Mouse (Mus musculus) CH12.LX (cell line): ENCODE results near the gene Olfr279. TPM values are rescaled to one million over a fixed set of nuclear protein-coding genes. Genes with fewer than 3 reads are reported as not detected.

Experiments used
- DNase-seq: peaks from one replicate; pipeline ENCODE4 v3.0.0-alpha.2; 2013; ENCODE audit errors: extremely low read depth
- H3K27ac ChIP-seq: 2 replicates; pipeline ENCODE4 v1.5.1; 2012; ENCODE audit warnings: low read depth, mild to moderate bottlenecking, control low read depth, moderate library complexity; ENCODE audit not compliant: insufficient read depth
- H3K27me3 ChIP-seq: replicated peaks from 2 replicates; pipeline ENCODE3; 2012; ENCODE audit warnings: inconsistent platforms
- H3K36me3 ChIP-seq, 2 experiments: replicated peaks in 1 of 2; 2 replicates each; pipeline versions ENCODE3 to v1.6.1; 2012; ENCODE audit warnings: inconsistent platforms in 1 of 2, low read length in 1 of 2, mild to moderate bottlenecking in 1 of 2, mixed read lengths in 1 of 2, moderate library complexity in 1 of 2; ENCODE audit not compliant: control insufficient read depth in 1 of 2, insufficient read depth in 1 of 2
- H3K4me1 ChIP-seq, 2 experiments: 2 replicates each; pipeline ENCODE4 v1.6.1; 2012; ENCODE audit warnings: inconsistent platforms in 1 of 2, moderate library complexity in 1 of 2; ENCODE audit not compliant: insufficient read depth in 2 of 2, control insufficient read depth in 1 of 2
- H3K4me2 ChIP-seq: 2 replicates; pipeline ENCODE4 v1.6.1; 2012; ENCODE audit warnings: low read depth, mild to moderate bottlenecking, control low read depth; ENCODE audit not compliant: poor library complexity, insufficient read depth, severe bottlenecking
- H3K4me3 ChIP-seq, 3 experiments: fragments of 150-350 bp in 1 of 3; sonication (generic) in 1 of 3; replicated peaks in 1 of 3; 2 replicates each; pipeline versions ENCODE3 to v1.5.1; 2011 to 2012; ENCODE audit warnings: low read depth in 2 of 3, low read length in 2 of 3, mild to moderate bottlenecking in 2 of 3, moderate library complexity in 2 of 3, control low read depth in 1 of 3, improper control_type of control experiment in 1 of 3, inconsistent platforms in 1 of 3, mixed read lengths in 1 of 3; ENCODE audit not compliant: poor library complexity in 1 of 3
- H3K79me2 ChIP-seq: replicated peaks from 2 replicates; pipeline ENCODE4 v1.6.1; 2012; ENCODE audit warnings: mild to moderate bottlenecking, moderate library complexity; ENCODE audit not compliant: control insufficient read depth, poor library complexity, insufficient read depth, severe bottlenecking; ENCODE audit errors: extremely low read depth
- H3K9ac ChIP-seq: 2 replicates; pipeline ENCODE4 v1.6.1; 2012; ENCODE audit warnings: low read depth, mild to moderate bottlenecking, control low read depth, moderate library complexity; ENCODE audit not compliant: insufficient read depth
- H3K9me3 ChIP-seq: replicated peaks from 2 replicates; pipeline ENCODE3; 2012; ENCODE audit warnings: low read length, inconsistent platforms, mixed read lengths
- BHLHE40 ChIP-seq: IDR thresholded peaks from 2 replicates; pipeline ENCODE4 v1.6.1; 2011; ENCODE audit warnings: mild to moderate bottlenecking, low read depth, low read length, improper control_type of control experiment
- CHD1 ChIP-seq: IDR thresholded peaks from 2 replicates; pipeline ENCODE4 v1.6.1; 2012; ENCODE audit warnings: low read depth, low read length, improper control_type of control experiment, inconsistent platforms
- CHD2 ChIP-seq: IDR thresholded peaks from 2 replicates; pipeline ENCODE4 v1.6.1; 2011; ENCODE audit warnings: low read length, improper control_type of control experiment
- GABPA ChIP-seq: IDR thresholded peaks from 2 replicates; pipeline ENCODE4 v1.6.1; 2012; ENCODE audit warnings: low read depth, low read length, improper control_type of control experiment, inconsistent platforms; ENCODE audit not compliant: insufficient replicate concordance
- HCFC1 ChIP-seq: IDR thresholded peaks from 2 replicates; pipeline ENCODE4 v1.6.1; 2012; ENCODE audit warnings: low read depth, mild to moderate bottlenecking, inconsistent platforms, low read length, improper control_type of control experiment
- IRF4 ChIP-seq: IDR thresholded peaks from 2 replicates; pipeline ENCODE4 v1.6.1; 2014; ENCODE audit warnings: low read depth, mild to moderate bottlenecking, inconsistent platforms, low read length, improper control_type of control experiment
- JUND ChIP-seq: conservative IDR thresholded peaks from 2 replicates; pipeline ENCODE4 v1.6.1; 2011; ENCODE audit warnings: low read depth, low read length, improper control_type of control experiment
- KAT2A ChIP-seq: IDR thresholded peaks from 2 replicates; pipeline ENCODE4 v1.6.1; 2012; ENCODE audit warnings: low read length, improper control_type of control experiment, inconsistent platforms; ENCODE audit not compliant: insufficient replicate concordance
- MAX ChIP-seq: IDR thresholded peaks from 2 replicates; pipeline ENCODE4 v1.6.1; 2011; ENCODE audit warnings: low read length, improper control_type of control experiment
- MEF2A ChIP-seq: IDR thresholded peaks from 2 replicates; pipeline ENCODE4 v1.6.1; 2014; ENCODE audit warnings: low read depth, mild to moderate bottlenecking, inconsistent platforms, low read length, improper control_type of control experiment, borderline replicate concordance
- MXI1 ChIP-seq: IDR thresholded peaks from 2 replicates; pipeline ENCODE4 v1.6.1; 2011; ENCODE audit warnings: mild to moderate bottlenecking, low read depth, low read length, improper control_type of control experiment
- MYC ChIP-seq: IDR thresholded peaks from 2 replicates; pipeline ENCODE4 v1.6.1; 2011; ENCODE audit warnings: low read depth, mild to moderate bottlenecking, improper control_type of control experiment, low read length
- NELFE ChIP-seq: IDR thresholded peaks from 2 replicates; pipeline ENCODE4 v1.6.1; 2011; ENCODE audit warnings: low read depth, low read length, improper control_type of control experiment
- PAX5 ChIP-seq: IDR thresholded peaks from 2 replicates; pipeline ENCODE4 v1.6.1; 2012; ENCODE audit warnings: low read length, inconsistent platforms, mixed read lengths
- POLR2AphosphoS2 ChIP-seq: IDR thresholded peaks from 2 replicates; pipeline ENCODE4 v1.6.1; 2011; ENCODE audit warnings: low read depth, low read length, improper control_type of control experiment
- RAD21 ChIP-seq: IDR thresholded peaks from 2 replicates; pipeline ENCODE4 v1.6.1; 2011; ENCODE audit warnings: low read depth, mild to moderate bottlenecking, low read length, improper control_type of control experiment, moderate library complexity
- RCOR1 ChIP-seq: conservative IDR thresholded peaks from 2 replicates; pipeline ENCODE4 v1.6.1; 2012; ENCODE audit warnings: low read depth, mild to moderate bottlenecking, inconsistent platforms, low read length, improper control_type of control experiment
- SIN3A ChIP-seq: IDR thresholded peaks from 2 replicates; pipeline ENCODE4 v1.6.1; 2012; ENCODE audit warnings: low read length, improper control_type of control experiment, inconsistent platforms
- SMC3 ChIP-seq: IDR thresholded peaks from 2 replicates; pipeline ENCODE4 v1.6.1; 2011; ENCODE audit warnings: low read depth, low read length, improper control_type of control experiment
- TBP ChIP-seq: conservative IDR thresholded peaks from 2 replicates; pipeline ENCODE4 v1.6.1; 2011; ENCODE audit warnings: low read depth, low read length, improper control_type of control experiment
- UBTF ChIP-seq: IDR thresholded peaks from 2 replicates; pipeline ENCODE4 v1.6.1; 2012; ENCODE audit warnings: low read depth, mild to moderate bottlenecking, inconsistent platforms, low read length, improper control_type of control experiment, moderate library complexity
- USF1 ChIP-seq: IDR thresholded peaks from 2 replicates; pipeline ENCODE4 v1.6.1; 2014; ENCODE audit warnings: low read depth, mild to moderate bottlenecking, inconsistent platforms, low read length, improper control_type of control experiment
- USF2 ChIP-seq: conservative IDR thresholded peaks from 2 replicates; pipeline ENCODE4 v1.6.1; 2011; ENCODE audit warnings: low read depth, low read length, improper control_type of control experiment
- ZMIZ1 ChIP-seq: IDR thresholded peaks from 2 replicates; pipeline ENCODE4 v1.6.1; 2012; ENCODE audit warnings: low read depth, mild to moderate bottlenecking, inconsistent platforms, low read length, improper control_type of control experiment
- ZNF384 ChIP-seq: IDR thresholded peaks from 2 replicates; pipeline ENCODE4 v1.6.1; 2012; ENCODE audit warnings: low read depth, low read length, improper control_type of control experiment, inconsistent platforms
- dilution Hi-C: fragments of 300-500 bp; cut with MboI; formaldehyde crosslinking; loops from 2 replicates; pipeline ENCODE4 v1.14.3; 2020; ENCODE audit warnings: low sequenced_read_pairs; ENCODE audit not compliant: extremely low pct_unique_long_range_greater_than_20kb, extremely low pct_ligation_motif_present
- in situ Hi-C: fragments of 300-500 bp; cut with MboI; formaldehyde crosslinking; loops from 3 replicates; pipeline ENCODE4 v1.14.3; 2019; ENCODE audit warnings: low sequenced_read_pairs, low pct_ligation_motif_present, low pct_unique_long_range_greater_than_20kb, mixed read lengths
- polyA plus RNA-seq: library from polyadenylated mRNA; unstranded; fragments of >175 nt; gene quantifications from 2 replicates; pipeline ENCODE4 v1.2.1, GENCODE M21; 2012; ENCODE audit warnings: low read depth; ENCODE audit not compliant: insufficient read length
- total RNA-seq, 2 experiments: library from RNA; depleted of rRNA; stranded (reverse); fragments of 300-350 nt in 1 of 2; fragments of >200 nt in 1 of 2; gene quantifications; 2 replicates each; pipeline ENCODE4 v1.2.3; 2012 to 2014

Gene Olfr279
- total and polyA plus RNA-seq, 3 experiments: not detected

DNA sequence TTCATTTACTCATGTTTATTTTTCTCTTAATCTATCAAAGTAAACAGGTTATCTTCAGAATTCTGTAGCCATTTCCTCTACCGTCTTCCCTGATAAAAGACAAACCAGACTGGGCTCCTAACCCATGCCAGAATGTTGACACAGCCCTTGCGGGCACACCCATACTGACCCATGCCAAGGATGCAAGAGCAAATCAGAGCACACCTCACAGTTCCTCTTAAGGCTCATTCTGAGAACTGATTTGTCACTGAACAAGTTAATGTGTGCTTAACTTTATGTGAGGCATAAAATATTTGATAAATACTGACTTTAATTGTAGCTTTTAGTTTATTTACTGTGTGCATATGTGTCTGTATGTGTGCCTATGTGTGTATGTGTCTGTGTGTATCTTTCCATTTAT lies 870 bp upstream of the Olfr279 start:
- in situ Hi-C loops (no loop called here), dilution Hi-C loops (no loop called here)
- DNase-seq: no peak
- Histone ChIP-seq H3K27ac (no peak overlapping the region), H3K4me1 (peaks cover 0 to 4% of the 10 kb centered on the region in 2 experiments; a peak in 2 of 4 replicates), H3K27me3 (no peaks in the 10 kb centered on the region), H3K9ac (no peak overlapping the region), H3K9me3 (peaks cover 5% of the 10 kb centered on the region), H3K4me2 (no peak overlapping the region)
- TF ChIP-seq POLR2AphosphoS2: no peak
- no peak for TF ChIP-seq JUND
- TF ChIP-seq TBP: no peak
- no peak for TF ChIP-seq PAX5
- TF ChIP-seq IRF4: no peak
- no peak for TF ChIP-seq RCOR1
- no peak for TF ChIP-seq CHD2
- no peak for TF ChIP-seq NELFE
- TF ChIP-seq MYC: no peak
- no peak for TF ChIP-seq RAD21
- TF ChIP-seq CHD1: no peak
- TF ChIP-seq KAT2A: no peak
- TF ChIP-seq ZMIZ1: no peak
- TF ChIP-seq BHLHE40: no peak
- TF ChIP-seq HCFC1: no peak
- no peak for TF ChIP-seq UBTF
- TF ChIP-seq SIN3A: no peak
- TF ChIP-seq MXI1: no peak
- TF ChIP-seq, all 38 proteins: peak for 0
- H3K36me3 ChIP-seq: no peaks in the 10 kb centered on the region
- H3K79me2 ChIP-seq: no peaks in the 10 kb centered on the region
- no peak overlapping the region for H3K4me3 ChIP-seq

DNA sequence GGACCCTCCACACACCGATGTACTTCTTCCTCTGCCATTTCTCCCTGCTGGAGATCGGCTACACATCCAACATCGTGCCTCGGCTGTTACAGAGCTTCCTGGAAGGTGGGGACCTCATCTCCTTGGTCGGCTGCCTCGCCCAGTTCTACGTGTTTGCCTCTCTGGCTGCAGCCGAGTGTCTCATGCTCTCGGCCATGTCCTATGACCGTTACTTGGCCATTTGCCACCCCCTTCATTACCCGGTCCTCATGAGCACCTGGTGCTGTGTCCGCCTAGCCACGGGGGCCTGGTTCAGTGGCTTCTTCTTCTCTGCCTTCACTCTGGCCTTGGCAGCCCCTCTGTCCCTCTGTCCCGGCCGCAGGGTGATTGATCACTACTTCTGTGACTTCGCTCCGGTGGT lies 5.4 kb downstream of the Olfr279 start:
- no peak overlapping the region for H3K9ac ChIP-seq
- in situ Hi-C loops: loop anchor here (5.0 kb wide), 1 partner anchor 85 kb away; no protein-coding TSS in a partner anchor
- no peaks in the 10 kb centered on the region for H3K9me3 ChIP-seq
- H3K79me2 ChIP-seq: no peaks in the 10 kb centered on the region
- H3K27ac ChIP-seq: no peak overlapping the region
- no peak for DNase-seq
- H3K27me3 ChIP-seq: peaks cover 4% of the 10 kb centered on the region
- no peak overlapping the region for H3K4me3 ChIP-seq
- dilution Hi-C loops: no loop called here
- no peaks in the 10 kb centered on the region for H3K36me3 ChIP-seq
- TF ChIP-seq GABPA: no peak
- no peak for TF ChIP-seq TBP
- TF ChIP-seq NELFE: no peak
- TF ChIP-seq SMC3: no peak
- TF ChIP-seq USF1: no peak
- no peak for TF ChIP-seq BHLHE40
- no peak for TF ChIP-seq MEF2A
- TF ChIP-seq IRF4: no peak
- TF ChIP-seq MAX: no peak
- TF ChIP-seq MXI1: no peak
- no peak for TF ChIP-seq USF2
- TF ChIP-seq ZNF384: no peak
- no peak for TF ChIP-seq UBTF
- H3K4me2 ChIP-seq: no peak overlapping the region
- H3K4me1 ChIP-seq: peaks cover 0 to 6% of the 10 kb centered on the region in 2 experiments; a peak in 1 of 4 replicates
